Mouse (Mus musculus) layer of hippocampus, adult 9-11 months (tissue): ENCODE results near the gene Crmp1.

Experiments used
- DNase-seq: peaks from one replicate; pipeline ENCODE4 v3.0.0; 2022

Crmp1 gene

DNA sequence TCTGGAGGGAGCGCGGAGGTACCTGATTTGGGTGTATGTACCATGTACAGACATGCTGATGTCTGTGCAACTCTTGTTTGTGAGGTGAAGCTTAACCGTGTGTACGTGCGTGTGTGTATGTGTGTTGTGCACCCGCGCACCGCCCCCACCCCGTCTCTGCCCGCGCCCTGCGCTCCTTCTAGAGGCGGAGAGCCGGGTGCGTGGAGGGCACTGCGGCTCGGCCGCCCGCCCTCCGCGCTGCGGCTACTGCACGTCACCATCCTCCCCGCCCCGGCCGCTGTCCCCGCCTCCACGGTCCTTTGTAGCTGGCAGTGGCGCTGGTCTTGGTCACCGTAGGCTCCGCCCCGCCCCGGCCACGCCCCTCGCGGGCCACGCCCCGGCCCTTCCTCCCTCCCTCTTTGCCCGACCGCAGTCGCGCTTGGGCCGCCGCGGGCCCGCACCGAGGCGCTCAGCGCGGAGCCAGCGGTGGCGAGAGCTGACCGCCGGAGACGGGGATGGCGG lies at the start of gene Crmp1:
Gene Crmp1, plus strand, starts transcription at position 290 of the 501 bp plus-strand sequence.
- peak; percentile 89 for DNase-seq

DNA sequence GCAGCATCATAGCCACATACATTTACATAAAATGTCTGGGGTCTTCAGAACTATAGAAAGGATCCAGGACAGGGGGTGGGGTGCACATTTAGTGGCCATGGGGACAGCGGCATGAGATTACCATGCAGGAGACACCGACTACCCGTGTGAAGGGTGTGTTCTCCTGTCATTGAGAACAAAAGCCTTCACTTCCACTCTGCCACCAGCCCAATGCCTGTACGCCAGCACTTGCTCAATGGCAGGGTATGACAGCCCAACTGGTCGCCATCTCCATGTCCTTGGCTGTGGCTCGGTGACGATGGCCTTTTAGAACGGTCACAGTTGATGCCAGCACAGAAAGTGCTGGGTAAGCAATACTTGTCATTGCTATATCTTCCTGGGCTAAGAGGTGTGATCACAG lies 45.5 kb upstream of the Crmp1 start:
- no peak for DNase-seq

GRCm38 (mm10) chr5:37196666-37197250 lies 45.0 kb upstream of the Crmp1 start:
- DNase-seq: no peak

GRCm38 (mm10) chr5:37197423-37197822 lies 44.3 kb upstream of the Crmp1 start:
- DNase-seq: no peak

GRCm38 (mm10) chr5:37198011-37198688 lies 43.6 kb upstream of the Crmp1 start:
- no peak for DNase-seq

DNA sequence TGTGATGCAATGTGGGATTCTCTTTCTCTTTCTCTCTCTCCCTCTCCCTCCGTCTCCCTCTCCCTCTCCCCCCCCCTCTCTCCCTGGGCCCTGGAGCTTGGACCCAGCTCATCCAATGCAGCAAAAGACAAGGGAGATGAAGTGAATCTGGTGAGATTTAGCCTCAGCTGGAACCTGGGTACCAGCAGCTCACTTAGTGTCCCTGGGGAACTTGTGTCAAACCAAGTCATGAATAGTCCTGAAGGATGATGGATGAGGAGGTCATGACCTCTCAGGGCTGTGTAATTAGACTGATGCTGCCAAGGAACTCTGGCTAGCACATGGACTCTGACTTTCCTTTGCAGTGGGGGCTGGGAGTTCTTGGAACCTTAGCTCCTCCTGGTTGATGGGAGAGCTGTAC lies 39.5 kb upstream of the Crmp1 start:
- DNase-seq: no peak

GRCm38 (mm10) chr5:37204886-37205285 lies 36.9 kb upstream of the Crmp1 start:
- DNase-seq: peak; percentile 47

DNA sequence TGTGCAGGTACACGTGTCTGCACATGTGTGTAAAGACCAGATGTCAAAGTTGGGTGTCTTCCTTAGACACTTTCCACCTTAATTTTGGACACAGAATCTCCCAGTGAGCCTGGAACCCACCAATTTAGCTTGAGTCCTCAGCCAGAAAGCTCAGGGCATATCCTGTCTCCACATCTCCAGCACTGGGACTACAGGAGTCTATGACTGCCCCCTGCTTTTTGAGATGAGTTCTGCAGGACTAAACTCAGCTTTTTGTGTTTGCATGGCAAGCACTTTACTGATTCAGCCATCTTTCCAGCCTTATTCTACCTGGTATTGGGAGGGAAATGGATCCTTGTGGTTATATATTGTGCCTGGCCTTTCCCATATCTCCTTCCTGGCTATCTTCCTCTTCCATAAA lies 36.3 kb upstream of the Crmp1 start:
- no peak for DNase-seq

GRCm38 (mm10) chr5:37206364-37206763 lies 35.4 kb upstream of the Crmp1 start:
- no peak for DNase-seq

DNA sequence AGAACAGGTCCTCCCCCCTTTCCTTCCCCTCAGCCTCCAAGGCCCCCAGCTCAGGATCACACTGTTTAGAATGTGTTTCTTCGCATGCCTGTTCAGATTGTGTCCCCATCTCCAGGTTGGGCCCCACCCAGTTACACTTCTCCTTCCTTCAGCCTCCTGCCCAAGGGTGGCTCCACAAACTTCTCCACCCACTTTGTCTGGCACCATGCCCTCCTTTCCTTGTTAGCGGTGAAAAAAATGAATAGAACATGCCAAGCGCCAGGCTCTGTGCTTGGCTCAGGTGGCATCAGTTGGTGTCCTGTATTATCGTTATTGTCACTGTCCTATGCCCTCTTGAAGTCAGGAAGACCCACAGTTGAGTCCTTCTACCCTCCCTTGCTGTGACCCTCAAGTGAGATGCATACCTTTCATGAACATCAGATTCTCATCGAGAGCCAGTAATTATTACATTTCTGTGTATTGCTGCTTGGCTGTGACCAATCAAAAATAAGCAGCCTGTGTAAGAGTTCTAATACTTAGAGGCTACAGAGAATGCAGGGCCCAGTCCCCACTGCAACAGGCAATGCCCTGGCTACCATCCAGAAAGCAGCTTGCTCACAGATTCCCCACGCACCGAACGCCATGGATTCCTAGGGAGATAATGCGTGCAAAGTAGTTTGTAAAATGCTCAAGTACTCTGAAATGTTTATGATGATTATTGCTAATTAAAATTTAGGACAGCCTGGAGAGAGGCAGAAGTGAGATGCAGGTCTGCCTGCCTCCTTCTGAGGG lies 28.6 kb upstream of the Crmp1 start:
- peak; percentile 41 for DNase-seq

DNA sequence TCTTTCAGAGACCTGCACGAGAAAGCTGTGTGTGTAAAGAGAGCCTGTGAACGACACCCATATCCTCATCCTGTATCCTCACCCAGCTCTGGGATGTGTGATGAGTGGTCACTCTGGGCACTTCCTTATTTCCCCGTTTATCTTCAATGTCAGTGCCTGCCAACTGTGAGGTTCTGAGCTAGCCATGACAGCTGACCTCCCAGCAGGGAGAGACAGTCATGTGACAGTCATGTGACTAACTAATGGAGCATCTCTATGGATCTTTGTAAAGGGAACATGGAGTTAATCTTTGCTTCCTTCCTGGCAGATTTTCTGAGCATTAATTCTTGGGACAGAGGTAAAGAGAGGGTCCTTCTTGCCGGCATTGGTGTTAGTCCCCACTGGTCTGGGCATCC lies 28.0 kb upstream of the Crmp1 start:
- DNase-seq: no peak

GRCm38 (mm10) chr5:37214614-37215013 lies 27.1 kb upstream of the Crmp1 start:
- DNase-seq: no peak

DNA sequence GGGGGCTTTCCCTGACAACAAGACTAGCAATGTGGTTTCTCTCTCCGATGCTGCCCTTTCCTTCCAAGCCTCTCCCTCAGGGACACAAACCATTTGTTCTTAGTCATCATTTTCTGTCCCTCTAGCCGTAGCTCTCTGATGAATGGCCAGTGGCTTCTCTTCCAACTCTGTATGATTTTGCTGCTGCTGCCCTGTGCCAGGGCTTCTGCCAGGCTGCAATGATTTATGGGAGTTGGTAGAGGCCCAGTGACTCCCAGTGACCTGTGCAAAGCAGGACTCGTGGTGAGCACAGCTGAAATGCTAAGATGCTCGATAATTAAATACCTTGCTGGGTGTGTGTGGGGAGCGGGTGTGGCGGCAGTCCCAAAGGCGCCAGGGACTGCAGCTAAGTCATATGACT lies 26.5 kb upstream of the Crmp1 start:
- DNase-seq: no peak

- DNase-seq: no peak
Observed at GRCm38 (mm10) chr5:37219615-37220014, 22.1 kb upstream of the Crmp1 start.

DNA sequence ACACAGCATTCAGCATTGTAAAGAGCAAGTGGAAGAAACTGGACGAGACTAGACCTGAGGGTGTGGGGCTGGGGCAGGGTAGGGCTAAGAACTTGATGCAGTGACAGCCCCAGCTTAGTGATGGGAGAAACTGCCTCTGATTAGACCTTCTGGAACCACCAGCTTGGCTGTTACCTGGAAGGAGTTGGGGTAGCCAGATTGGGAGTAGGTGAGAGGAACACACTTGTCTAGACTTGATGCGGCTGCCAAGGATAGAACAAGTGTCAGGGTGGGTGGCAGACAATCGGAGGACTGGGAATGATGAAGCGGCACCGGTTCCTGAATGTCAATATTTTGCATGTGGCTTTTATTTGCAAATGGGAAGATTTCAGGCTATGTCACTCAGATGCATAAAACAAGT lies 21.2 kb upstream of the Crmp1 start:
- peak; percentile 53 for DNase-seq

GRCm38 (mm10) chr5:37221563-37221962 lies 20.2 kb upstream of the Crmp1 start:
- no peak for DNase-seq

DNA sequence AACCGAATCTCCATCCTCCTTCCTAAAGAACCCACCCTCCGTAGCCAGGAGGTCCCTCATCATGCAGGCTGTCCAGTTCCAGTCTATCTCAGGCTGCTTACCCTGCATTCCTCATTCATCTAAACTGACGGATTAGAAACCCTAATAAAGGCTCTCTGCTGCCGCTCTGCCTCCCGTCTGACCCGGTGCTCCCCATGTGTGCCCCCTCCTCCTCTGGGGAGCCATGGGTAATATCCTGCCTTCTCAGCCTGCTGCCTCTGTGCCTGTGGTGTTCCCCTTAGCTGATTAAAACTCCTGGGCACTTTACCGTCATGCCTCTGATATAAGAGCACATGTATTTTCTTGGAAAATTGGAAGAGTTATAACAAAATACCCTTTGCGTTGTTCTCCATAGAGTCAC lies 19.4 kb upstream of the Crmp1 start:
- DNase-seq: no peak

- no peak for DNase-seq
Observed at GRCm38 (mm10) chr5:37225708-37226107, 16.0 kb upstream of the Crmp1 start.

DNA sequence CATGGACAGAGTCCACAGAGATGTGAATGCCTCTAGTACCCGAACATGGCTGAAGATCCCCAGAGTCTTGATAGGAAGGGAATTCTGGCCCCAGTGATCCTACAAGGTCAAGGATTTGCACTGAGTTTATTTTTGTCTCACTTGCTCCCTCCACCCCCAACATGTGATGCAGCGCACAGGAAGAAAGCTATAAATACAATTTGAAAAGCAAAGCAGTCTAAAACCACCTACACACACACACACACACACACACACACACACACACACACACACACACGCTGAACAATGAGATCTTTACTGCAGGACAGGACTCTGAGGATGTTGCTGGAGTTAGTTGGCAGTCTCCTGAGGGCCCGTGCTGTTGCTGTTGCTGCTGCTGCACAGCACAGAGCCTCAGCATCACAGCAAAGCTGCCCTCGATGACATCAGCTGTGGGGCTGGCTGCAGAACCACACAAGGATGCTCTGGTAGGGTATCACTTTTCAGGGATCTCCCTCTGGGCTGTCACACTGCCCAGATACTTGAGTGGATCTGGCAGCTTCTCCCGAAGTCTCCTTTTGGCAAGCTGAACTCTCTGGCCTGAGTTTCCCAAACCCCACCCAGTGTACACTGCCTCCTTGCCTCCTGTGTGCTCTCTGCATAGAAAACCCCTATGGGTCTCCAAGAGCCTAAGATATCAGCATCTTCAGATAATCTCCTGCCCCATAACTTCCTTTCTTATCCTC lies 13.6 kb upstream of the Crmp1 start:
- no peak for DNase-seq

- no peak for DNase-seq
Observed at GRCm38 (mm10) chr5:37228894-37229293, 12.8 kb upstream of the Crmp1 start.

GRCm38 (mm10) chr5:37233010-37233557 lies 8.7 kb upstream of the Crmp1 start:
- peak; percentile 91 for DNase-seq

GRCm38 (mm10) chr5:37238654-37239053 lies 3.1 kb upstream of the Crmp1 start:
- peak; percentile 59 for DNase-seq

DNA sequence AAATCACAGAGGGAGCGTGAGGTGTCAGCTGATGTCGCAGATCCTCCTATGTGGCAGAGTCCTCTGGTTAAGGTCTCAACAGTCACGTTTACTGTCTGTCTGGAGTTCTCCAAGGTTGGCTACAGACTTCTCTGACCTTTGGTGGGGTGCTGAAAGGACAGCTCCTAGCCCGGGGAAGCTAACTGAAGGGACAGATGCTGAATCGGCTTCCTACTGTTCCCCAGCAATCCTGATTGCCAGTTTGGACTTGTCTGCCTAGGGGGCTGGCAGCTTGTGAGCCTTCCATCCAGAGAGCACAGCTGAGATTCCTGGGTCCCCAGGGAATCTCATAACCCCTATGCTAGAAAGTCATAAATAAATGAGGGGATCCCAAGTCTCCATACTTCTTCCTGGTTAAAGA lies 1.2 kb upstream of the Crmp1 start:
- DNase-seq: no peak
